Mouse (Mus musculus) myocyte (in vitro differentiated cells): ENCODE data around the gene Il7r.

Experiments
- CEBPB ChIP-seq: IDR thresholded peaks from 2 replicates; pipeline ENCODE4 v1.6.1; 2011; ENCODE audit warnings: mild to moderate bottlenecking, moderate library complexity; ENCODE audit not compliant: poor library complexity, insufficient read depth, severe bottlenecking
- E2F4 ChIP-seq: IDR thresholded peaks from one replicate; pipeline ENCODE4 v1.6.1; 2011; ENCODE audit warnings: mild to moderate bottlenecking, control low read depth, moderate library complexity; ENCODE audit not compliant: insufficient read depth
- MAX ChIP-seq: IDR thresholded peaks from one replicate; pipeline ENCODE4 v1.6.1; 2011; ENCODE audit warnings: low read depth, mild to moderate bottlenecking, control low read depth
- MYOD1 ChIP-seq, 3 experiments: IDR thresholded peaks; one replicate each; pipeline ENCODE4 v1.6.1; 2011; ENCODE audit warnings: control low read depth in 2 of 3, low read depth in 2 of 3, mild to moderate bottlenecking in 2 of 3, moderate library complexity in 1 of 3; ENCODE audit not compliant: insufficient read length in 2 of 3, control insufficient read depth in 1 of 3
- MYOG ChIP-seq, 3 experiments: IDR thresholded peaks; one replicate each; pipeline ENCODE4 v1.6.1; 2011; ENCODE audit warnings: control low read depth in 2 of 3, low read depth in 2 of 3, mild to moderate bottlenecking in 2 of 3; ENCODE audit not compliant: insufficient read length in 2 of 3, control insufficient read depth in 1 of 3, insufficient read depth in 1 of 3
- POLR2A ChIP-seq: IDR thresholded peaks from one replicate; pipeline ENCODE4 v1.6.1; 2011; ENCODE audit warnings: low read depth, mild to moderate bottlenecking, control low read depth, moderate library complexity; ENCODE audit not compliant: insufficient read length
- POLR2AphosphoS2 ChIP-seq: IDR thresholded peaks from one replicate; pipeline ENCODE4 v1.6.1; 2011; ENCODE audit warnings: low read depth, control low read depth; ENCODE audit not compliant: insufficient read length
- TCF12 ChIP-seq: IDR thresholded peaks from one replicate; pipeline ENCODE4 v1.6.1; 2011; ENCODE audit warnings: mild to moderate bottlenecking, control low read depth; ENCODE audit not compliant: poor library complexity, insufficient read depth, severe bottlenecking
- TCF3 ChIP-seq: IDR thresholded peaks from one replicate; pipeline ENCODE4 v1.6.1; 2011; ENCODE audit warnings: low read depth, control low read depth; ENCODE audit not compliant: insufficient read length
- USF1 ChIP-seq: IDR thresholded peaks from one replicate; pipeline ENCODE4 v1.6.1; 2011; ENCODE audit warnings: low read depth, mild to moderate bottlenecking, control low read depth, moderate library complexity

GRCm38 (mm10) chr15:9572664-9573063 is 42.7 kb upstream of the Il7r start:
- TF ChIP-seq TCF3 (no peak), TCF12 (no peak), USF1 (no peak), POLR2A (no peak), MYOD1 (IDR thresholded peaks at IDR 0.05; ENCODE audit: control insufficient read depth in 1 of 3, insufficient read length in 2 of 3, low read depth in 2 of 3) (no peak), POLR2AphosphoS2 (no peak), CEBPB (no peak), MAX (no peak), MYOG (IDR thresholded peaks at IDR 0.05; ENCODE audit: control insufficient read depth in 1 of 3, insufficient read depth in 1 of 3, insufficient read length in 2 of 3, low read depth in 2 of 3) (no peak), E2F4 (no peak)
